Mouse (Mus musculus): ENCODE data around the gene 1810013L24Rik.
A peak's percentile ranks its signal among the peaks of the same experiment; 100 is the strongest.
"Not testable (repeated sequence)": the region's sequence is repeated elsewhere in the genome, so short reads cannot be mapped to it uniquely, and the experiment has no call there.

The 1810013L24Rik gene

DNA sequence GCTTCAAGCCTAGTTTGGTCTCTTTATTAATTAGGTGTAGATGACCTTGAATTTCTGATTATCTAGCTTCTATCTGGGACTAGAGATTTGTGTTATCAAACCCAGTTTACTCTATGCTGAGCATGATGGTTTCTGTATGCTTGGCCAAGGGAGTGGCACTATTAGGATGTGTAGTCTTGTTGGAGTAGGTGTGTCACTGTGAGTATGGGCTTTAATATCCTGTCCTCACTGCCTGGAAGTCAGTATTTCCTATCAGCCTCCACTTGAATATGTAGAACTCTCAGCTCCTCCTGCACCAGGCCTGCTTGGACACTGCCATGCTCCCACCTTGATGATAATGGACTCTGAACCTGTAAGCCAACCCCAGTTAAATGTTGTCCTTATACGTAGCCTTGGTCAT is 7.0 kb downstream of the 1810013L24Rik start:
- no peak for DNase-seq (ENCODE audit: low spot score in 2 of 2)

DNA sequence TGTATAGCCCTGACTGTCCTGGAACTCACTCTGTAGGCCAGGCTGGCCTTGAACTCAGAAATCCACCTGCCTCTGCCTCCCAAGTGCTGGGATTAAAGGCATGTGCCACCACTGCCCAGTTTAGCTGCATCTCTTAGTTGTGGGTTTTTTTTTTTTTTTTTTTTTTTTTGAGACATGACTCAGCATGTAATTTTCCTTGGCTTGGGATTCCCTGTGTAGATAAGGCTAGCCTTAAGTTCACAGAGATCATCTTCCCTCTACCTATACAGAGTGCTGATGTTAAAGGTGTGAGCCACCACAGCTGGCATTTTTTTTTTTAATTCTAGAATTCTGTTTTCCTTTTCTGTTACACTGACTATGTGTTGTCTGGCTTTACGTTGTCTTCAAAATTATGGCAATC is 7.7 kb downstream of the 1810013L24Rik start:
- DNase-seq (ENCODE audit: low spot score in 2 of 2), result no peak

DNA sequence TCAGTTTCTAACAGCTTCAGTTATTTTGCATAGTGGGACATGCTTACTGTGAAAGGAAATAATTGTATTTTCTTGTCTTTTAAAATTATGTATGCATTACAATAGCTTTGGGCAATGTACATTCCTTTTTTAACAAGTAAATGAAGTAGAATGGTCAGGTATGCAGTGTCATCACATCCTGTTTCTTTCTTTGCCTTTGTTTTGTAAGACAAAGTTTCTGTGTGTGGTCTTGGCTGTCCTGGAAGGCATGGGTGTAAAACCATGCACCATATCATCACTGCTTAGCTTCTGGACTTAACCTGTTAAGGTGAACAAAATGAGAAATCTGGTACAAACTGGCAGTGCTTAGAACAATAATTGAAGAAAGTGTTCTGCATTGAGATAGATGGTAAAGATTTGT is 9.0 kb downstream of the 1810013L24Rik start:
- no peak for DNase-seq (ENCODE audit: low spot score in 2 of 2)

DNA sequence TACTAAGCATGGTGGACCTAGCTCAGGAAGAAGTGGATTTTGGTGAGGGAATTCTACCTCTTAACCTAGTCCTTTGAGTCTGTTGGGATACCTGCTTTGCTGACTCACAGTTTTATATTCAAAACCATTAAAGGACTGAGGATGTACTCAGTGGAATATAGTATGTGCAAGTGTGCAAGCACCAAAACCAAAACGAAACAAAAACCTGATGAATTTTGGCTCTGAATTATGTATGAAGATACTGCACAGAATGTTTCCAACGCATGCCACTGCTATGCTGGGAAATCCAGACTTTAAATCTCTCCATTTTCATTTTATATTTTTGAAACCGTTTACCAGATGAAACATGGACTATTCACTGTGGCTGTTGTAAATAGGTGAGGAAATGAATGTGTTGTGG is 10.7 kb downstream of the 1810013L24Rik start:
- no peak for DNase-seq (ENCODE audit: low spot score in 2 of 2)

DNA sequence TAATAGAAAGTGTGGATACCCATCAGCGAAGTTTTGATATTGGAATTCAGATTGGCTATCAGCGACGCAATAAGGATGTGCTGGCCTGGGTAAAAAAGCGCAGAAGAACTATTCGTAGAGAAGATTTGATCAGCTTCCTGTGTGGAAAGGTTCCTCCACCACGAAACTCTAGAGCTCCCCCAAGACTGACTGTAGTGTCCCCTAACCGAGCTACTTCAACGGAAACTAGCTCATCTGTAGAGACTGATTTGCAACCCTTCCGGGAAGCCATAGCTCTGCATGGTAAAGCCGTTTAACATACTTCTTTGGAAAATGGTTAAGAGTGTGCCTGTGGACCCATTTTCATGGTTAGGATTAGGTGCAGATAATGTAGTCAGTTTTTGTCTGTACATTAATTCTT is 13.1 kb downstream of the 1810013L24Rik start:
- no peak for DNase-seq (ENCODE audit: low spot score in 2 of 2)

DNA sequence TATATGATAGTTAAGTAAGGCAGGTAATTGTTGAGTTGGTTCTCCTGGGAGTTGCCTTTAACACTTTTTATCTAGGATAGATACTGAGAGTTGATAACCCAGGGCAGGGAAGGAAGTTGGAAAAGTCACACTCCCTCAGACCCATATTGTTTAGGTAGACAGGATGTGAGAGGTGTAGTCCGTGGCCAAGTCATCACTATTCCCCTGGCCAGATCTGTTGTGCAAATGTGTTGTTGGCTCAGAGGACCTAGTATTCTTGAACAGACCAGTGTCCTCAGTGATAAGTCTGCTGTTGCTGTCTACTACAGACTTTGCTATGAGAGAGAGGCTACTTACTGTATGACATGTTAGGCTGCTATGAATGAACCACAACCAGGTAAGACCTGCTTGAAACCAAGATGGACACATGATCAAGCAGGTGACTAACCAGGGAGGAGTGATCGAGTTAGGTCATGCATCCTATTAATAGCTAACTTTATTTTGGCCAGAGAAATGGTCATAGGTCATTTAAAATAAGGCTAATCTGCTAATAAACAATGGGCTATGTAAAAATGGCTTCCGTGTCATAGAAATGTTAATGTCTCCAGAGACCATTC is 13.8 kb downstream of the 1810013L24Rik start:
- no peak for DNase-seq (ENCODE audit: low spot score in 2 of 2)

DNA sequence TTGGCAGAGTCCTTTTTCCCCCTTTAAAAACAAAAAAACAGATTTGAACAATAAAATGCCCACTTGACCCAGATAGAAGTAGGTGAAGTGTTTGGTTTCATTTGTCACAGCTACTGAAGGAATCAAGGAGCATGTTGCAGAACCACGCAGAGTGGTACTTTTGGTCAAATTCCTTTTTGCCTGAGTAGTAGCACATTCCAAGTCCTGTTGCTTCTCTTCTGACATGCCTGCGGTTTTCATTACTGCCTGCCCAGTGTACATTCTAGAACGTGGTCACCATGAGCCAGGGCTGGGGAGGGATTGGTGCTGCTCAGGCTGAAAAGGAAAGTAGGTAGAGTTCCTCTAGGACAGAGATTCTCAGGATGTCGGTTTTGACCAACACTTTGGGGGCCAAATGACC is 16.1 kb downstream of the 1810013L24Rik start:
- DNase-seq (ENCODE audit: low spot score in 2 of 2), result no peak

DNA sequence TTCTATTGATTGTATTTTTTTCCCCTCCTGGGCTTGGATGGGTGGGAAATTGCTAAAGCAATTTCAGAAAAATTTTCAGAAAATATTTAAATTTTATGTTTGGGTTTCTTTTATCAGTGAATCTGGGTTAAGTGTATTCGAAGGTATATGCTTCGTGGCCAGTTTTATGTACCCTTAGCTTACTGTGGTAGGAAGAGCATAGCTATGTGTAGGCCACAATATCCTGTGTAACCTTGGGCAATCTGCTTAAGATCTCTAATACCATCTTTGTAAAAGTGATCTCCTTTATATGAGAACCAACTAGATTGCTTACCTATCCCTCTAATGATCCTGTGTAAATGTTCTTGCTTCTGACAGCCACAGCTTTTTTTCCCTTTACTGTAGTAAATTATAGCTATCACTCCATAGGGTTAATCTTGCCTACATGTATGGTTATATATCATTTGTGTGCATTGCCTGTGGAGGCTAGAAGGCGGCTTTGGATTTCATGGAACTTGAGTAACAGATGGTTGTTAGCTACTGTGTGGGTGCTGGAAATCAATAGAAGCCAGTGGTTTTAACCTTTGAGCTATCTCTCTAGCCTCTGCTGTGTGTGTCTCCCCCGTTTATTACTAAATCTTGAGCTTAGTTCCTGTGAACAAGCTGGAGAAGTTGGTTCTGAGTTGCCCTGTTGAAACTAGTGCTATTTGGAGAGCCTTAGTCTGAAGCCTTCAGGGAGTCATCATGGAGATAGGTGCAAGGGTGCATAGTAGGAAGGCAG is 18.6 kb downstream of the 1810013L24Rik start:
- no peak for DNase-seq (ENCODE audit: low spot score in 2 of 2)

DNA sequence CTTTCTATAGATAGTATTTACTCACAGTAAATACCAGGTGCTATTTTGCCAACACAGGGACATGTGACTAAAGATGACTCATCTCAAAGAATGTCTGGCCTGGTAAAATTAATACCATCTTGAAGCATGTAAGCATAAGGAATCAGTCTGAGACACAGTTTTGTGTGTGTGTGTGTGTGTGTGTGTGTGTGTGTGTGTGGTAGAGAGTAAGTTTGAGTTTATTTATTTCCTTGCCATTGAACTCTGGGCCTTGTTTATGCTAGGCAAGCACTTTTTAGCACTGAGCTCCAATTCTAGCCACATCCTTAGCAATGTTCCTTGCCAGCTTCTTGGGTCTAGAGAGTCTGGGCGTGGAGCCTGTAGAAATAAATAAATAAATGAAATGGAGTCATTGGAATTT is 20.0 kb downstream of the 1810013L24Rik start:
- no peak for DNase-seq (ENCODE audit: low spot score in 2 of 2)

DNA sequence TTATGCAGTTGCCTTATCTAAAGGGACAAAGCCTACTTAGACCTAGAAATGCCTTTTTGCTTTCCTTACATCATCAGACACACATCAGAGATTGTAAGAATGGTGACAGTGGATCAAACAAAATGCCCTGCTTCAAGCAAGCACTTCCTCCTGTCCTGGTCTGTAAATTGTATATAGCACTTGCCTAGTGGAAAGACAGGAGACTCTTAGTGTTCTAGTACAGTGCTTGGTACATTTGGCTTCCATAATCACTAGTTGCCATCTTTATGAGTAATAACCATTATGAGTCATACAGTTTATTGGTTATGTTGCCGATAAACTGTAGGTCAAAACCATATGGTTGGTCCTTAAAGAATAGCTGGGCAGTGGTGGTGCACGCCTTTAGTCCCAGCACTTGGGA is 25.2 kb downstream of the 1810013L24Rik start:
- no peak for DNase-seq (ENCODE audit: low spot score in 2 of 2)

DNA sequence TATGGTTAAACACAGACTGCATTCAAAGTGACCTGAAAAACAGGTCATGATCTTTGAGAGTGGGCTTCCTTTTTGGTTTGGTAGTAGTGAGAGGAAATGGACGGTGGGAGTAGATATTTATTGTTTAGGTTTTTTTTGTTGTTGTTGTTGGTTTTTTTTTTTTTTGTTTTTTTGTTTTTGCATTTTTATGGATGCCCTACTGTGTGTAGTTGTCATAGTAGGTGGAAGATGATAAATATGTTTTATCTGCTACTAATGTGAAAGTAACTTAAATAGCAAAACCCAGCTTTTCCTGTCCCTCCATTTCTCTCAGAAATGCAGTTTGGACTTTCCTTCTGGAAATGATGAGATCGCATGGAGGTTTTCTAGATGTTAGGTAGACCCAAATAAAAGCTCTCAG is 26.9 kb downstream of the 1810013L24Rik start:
- DNase-seq (ENCODE audit: low spot score in 2 of 2), result no peak

DNA sequence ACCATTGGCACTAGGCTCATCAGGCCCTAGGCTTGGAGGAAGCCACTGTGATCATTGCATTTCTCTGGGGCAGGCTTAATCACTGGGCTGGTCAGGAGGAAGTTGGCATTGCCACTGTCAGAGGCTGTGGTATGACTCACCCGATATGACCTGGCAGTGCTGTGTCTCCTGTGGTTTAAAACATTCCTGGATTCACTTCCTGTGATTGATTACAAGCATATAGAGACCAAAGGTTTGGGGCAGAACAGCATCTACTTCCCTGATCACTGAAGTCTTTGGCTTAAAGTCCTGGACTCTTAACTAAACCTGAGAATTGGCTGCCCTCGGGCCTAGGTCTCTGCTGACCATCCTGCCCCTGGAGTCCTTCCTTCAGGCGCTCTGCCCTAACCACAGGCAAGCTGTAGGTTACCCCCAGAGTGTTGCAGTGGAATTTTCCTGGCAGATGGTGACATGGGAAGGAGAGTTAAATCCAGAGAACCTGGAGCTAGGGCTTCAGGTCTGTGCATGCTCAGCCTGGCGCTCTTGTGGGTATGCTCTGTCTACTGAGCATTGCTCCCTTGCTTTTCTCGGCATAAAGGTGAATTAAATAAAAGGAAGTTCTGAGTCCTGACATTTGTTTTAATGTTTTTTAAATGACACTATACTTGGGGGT is 32.6 kb downstream of the 1810013L24Rik start:
- DNase-seq (ENCODE audit: low spot score in 2 of 2), result no peak

DNA sequence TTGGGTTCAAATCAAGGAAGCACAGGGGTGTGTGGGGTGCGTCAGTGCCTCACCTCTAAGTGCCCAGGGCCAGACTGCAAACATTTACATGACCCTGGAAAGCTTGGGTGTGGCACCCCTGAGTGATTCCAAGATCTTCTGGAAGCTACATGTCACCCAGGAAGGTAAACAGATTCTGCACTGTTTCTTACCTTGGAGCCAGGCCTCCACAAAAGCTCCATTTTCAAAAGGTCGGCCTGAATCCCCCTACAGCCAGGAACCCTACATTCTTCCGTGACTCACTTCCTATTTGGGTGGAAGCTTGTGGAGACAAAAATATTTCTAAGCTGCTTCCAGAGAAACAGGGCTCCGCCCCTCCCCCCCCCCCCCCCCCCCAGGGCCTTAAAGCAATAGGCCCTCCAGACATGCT is 34.3 kb downstream of the 1810013L24Rik start:
- no peak for DNase-seq (ENCODE audit: low spot score in 2 of 2)

DNA sequence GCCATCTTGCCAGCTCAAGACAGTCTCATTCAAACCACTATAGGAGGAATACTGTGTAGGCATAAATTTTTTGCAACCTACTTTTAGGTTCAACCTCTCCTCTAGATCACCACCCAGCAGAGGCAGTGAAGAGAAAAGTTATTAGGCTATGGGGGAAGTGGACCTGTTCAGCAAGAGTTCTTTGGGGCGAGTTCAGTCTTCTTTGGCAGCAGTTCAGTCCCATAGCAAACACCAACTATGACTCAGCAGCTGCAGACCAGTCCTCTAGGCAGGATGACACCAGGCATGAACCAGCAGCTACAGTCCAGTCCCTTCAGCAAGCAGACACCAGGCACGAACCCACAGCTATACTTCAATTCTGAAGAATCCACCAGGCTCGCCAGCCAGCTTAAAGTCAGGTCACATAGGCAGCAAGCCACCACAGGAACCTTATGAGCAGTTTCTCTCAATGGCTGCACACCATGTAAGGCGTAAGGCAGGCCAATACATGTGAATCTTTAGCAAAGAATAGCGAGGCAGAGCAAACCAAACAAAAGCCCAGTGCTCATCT is 37.6 kb downstream of the 1810013L24Rik start:
- DNase-seq (ENCODE audit: low spot score in 2 of 2), result no peak

DNA sequence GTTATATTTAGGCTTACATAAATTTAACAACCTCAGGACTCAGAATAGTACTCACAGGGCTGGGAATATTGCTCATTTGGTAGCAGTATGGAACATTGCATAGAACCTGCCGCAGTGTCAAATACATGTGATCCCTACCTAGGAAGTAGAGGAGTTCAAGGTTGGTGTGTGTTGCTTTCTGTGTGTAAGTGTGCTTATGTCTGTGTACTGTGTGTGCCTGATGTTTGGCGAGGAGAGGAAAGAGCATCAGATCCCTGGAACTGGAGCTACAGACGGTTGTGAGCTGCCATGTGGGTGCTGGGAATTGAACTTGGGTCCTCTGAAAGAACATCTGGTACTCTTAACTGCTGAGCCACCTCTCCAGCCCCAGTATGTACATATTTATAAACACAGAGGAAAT is 38.6 kb downstream of the 1810013L24Rik start:
- no peak for DNase-seq (ENCODE audit: low spot score in 2 of 2)

DNA sequence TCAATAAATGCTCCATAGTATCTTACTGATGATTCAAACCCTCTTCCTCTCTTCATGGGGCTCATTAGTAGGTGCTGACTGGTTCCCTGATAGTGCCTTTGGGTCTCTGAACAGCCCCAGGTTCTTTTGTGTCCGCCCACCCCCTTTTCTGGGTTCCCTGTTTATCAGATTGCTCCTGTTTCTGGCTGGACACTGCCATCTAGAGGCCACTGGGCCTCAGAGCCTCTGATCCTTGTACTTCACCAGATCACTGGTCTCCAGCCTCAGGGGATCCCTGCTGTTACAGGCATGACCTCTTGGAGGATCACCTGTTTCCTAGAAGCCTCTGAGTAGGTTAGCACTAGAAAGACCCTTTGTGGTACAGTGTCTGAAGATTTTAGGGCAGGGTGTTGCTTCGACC is 39.8 kb downstream of the 1810013L24Rik start:
- DNase-seq (ENCODE audit: low spot score in 2 of 2), result peak; percentile 51 to 75

DNA sequence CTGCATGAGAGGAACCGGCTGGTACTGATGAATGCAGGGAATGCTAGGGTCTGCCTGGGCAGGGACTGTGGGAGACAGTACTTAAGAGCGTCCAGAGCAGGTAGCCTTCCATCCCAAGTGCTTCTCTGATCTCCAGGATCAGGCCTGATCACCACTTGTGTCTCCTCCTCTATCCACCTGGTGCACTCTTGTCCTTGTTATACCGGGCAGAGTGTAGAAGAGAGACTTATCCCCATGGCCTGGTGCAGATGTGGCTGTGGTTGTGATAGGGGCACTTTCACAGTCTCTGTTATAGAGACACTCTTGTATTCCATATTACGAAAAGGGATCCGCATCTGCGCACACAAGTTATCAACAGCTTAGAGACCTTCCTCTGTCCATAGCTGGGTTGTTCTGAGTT is 41.5 kb downstream of the 1810013L24Rik start:
- DNase-seq (ENCODE audit: low spot score in 2 of 2), result no peak

DNA sequence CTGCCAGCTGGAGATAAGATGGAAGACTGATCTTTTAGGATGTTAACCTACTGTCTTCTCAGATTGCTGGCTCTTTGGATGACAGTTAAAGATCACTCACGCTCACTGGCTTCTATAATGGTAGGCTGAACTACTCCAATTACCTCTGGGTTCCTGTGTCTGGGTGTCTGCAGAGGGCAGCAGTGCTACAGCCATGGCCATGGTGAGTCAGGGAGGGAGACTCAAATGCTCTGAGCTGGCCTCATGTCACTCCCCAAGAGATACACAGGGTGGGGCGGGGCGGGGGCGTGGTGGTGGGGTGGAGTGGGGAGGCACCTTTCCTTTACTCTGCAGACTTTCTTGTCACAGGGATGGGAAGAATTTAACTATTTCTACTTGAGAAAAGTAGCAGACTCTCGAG is 42.1 kb downstream of the 1810013L24Rik start:
- no peak for DNase-seq (ENCODE audit: low spot score in 2 of 2)

DNA sequence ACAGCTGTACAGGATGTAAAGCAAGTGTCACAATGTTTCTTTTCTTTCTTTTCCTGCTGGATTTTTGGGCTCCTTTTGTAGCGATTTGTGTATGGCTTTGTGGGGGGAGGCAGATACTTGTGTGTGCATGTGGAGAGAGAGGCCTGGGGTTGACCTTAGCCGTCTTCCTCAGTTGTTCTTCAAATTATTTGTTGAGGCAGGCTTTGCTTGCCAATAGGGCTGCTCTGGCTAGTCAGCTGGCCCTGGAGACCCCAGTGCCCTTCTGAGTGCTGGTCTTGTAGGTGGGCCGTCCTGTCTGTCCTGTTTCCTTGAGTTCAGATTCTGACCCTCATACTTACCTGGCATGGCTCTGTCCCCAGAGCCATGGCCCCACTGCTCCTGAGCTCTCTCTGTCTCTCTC is 42.6 kb downstream of the 1810013L24Rik start:
- no peak for DNase-seq (ENCODE audit: low spot score in 2 of 2)

DNA sequence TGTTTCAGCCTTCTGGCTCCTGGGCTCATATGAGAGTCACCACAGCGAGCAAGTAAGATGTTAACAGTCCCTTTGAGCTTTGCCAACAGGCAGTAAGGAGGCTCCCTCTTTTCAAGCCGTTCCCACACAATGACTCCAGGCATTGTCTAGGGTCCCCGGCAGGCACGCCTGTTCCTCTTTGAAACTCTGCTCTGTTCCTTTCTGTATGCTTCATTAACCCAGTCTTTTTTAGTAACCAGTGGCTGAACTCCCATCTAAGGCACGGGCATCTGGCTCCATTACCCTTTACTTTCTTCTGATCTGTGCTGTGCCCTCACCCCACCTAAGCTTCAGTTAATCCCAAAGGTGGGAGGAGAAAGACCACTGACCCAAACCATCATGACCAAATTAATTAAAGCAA is 50.2 kb downstream of the 1810013L24Rik start:
- DNase-seq (ENCODE audit: low spot score in 2 of 2), result no peak

DNA sequence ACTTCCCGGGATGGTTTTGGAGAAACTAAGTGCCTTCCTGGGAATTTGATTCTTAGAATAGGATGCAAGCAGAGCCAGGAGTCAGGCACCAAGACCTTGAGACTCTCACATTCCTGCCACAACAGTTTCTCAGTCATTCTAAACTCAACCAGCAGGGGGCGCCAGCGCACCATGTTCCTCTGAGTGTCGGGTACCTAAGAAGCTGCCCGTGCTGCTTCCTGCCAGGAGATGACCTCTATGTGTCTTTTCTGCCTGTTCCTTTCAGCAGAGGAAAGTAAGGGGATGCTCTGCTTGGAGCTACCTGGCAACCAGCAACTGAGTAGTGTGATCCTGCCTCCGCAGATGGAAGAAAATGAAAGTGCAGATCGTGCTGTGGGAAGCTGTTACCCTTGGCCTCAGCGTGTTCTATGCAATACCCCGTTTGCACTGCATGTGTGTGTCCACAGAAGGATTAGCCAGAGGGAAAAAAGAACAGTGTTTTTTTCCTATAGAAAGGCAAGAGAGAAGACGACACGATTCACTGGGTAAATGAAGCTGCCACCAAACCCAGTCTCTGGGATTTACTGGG is 53.9 kb downstream of the 1810013L24Rik start:
- DNase-seq (ENCODE audit: low spot score in 2 of 2), result peak; percentile 75 to 84

DNA sequence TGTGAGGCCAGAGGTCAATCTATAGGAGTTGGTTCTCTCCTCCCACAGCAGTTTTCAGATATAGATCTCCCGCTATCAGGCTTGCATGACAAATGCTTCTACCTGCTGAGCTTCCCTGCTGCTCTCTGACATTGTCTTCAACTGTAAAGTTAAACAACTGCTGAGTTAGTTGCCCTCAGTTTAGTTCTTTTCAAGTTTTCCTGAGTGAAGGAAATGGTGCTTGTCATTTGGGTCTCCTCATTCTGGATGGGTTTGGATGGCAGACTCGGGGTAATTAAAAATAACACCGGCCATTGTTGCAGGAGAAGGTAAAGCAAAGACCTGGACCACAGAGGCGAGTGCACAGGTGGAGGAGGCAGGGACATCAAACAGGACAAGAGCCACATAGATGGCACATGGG is 64.3 kb downstream of the 1810013L24Rik start:
- DNase-seq (ENCODE audit: low spot score in 2 of 2), result not testable (repeated sequence)

DNA sequence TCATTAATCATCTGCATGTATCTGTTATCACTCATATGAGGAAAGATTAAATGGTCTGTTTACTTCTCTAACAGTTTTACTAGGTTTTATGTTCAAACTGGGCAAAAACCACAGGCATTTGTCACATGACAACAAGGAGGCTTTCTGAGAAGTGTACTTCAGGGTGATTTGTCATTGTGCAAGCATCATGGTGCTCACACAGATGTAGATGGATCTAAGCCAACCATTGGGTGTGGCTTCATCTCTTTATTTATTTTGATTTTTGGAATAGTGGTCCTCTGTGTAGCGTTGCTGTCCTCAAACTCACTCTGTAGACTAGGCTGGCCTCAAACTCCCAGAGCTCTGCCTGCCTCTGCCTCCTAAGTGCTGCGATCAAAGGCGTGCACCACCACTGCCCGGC is 65.4 kb downstream of the 1810013L24Rik start:
- DNase-seq (ENCODE audit: low spot score in 2 of 2), result no peak
